Mouse (Mus musculus): ENCODE measurements at regions not wholly inside any gene's neighbourhood (a gene's known extent, or its start where the extent isn't known, plus 50 kb on each side); places are given as distances from the start of the nearest gene placed in this dataset.

- H3K36me3 ChIP-seq (ENCODE audit: insufficient read depth, low read length), result no peaks in the 10 kb centered on the region
- no peaks in the 10 kb centered on the region for H3K4me1 ChIP-seq (ENCODE audit: insufficient read depth, low read length)
- TF ChIP-seq CTCF (IDR thresholded peaks at IDR 0.05), result no peak
- no peak overlapping the region for H3K27ac ChIP-seq (ENCODE audit: low read depth, low read length)
- H3K27me3 ChIP-seq (ENCODE audit: insufficient read depth, low read length), result no peaks in the 10 kb centered on the region
- no peak overlapping the region for H3K4me3 ChIP-seq (ENCODE audit: low read depth, low read length)
- H3K9me3 ChIP-seq (ENCODE audit: low read length), result no peaks in the 10 kb centered on the region
- H3K9ac ChIP-seq (replicated peaks; ENCODE audit: low read length, poor library complexity, severe bottlenecking), result no peak overlapping the region
- no peak overlapping the region for H3K4me2 ChIP-seq (ENCODE audit: low read depth, low read length, poor library complexity, severe bottlenecking)
- no peak for DNase-seq (ENCODE audit: low spot score)
- no peak for ATAC-seq (ENCODE audit: low FRiP score)
These were observed 101.3 kb upstream of the Ccdc85a start for GRCm38 (mm10) chr11:28685407-28685806.

- ATAC-seq (ENCODE audit: low FRiP score), result no peak
- Histone ChIP-seq H3K9ac (replicated peaks; ENCODE audit: low read length, poor library complexity, severe bottlenecking) (no peak overlapping the region), H3K9me3 (ENCODE audit: low read length) (no peaks in the 10 kb centered on the region), H3K4me3 (ENCODE audit: low read depth, low read length) (no peak overlapping the region), H3K27me3 (ENCODE audit: insufficient read depth, low read length) (no peaks in the 10 kb centered on the region), H3K4me2 (ENCODE audit: low read depth, low read length, poor library complexity, severe bottlenecking) (no peak overlapping the region), H3K36me3 (ENCODE audit: insufficient read depth, low read length) (no peaks in the 10 kb centered on the region), H3K4me1 (ENCODE audit: insufficient read depth, low read length) (no peaks in the 10 kb centered on the region), H3K27ac (ENCODE audit: low read depth, low read length) (no peak overlapping the region)
- WGBS, result 58% methylated on average over 3 of the region's 3 CpGs
- TF ChIP-seq CTCF (IDR thresholded peaks at IDR 0.05), result no peak
- no peak for DNase-seq (ENCODE audit: low spot score)
These were observed 97.2 kb upstream of the Ccdc85a start for GRCm38 (mm10) chr11:28681311-28681710.

GRCm38 (mm10) chr11:28670765-28671164 is 86.6 kb upstream of the Ccdc85a start:
- Histone ChIP-seq H3K27me3 (ENCODE audit: insufficient read depth, low read length) (no peaks in the 10 kb centered on the region), H3K9me3 (ENCODE audit: low read length) (no peaks in the 10 kb centered on the region), H3K4me1 (ENCODE audit: insufficient read depth, low read length) (no peaks in the 10 kb centered on the region), H3K36me3 (ENCODE audit: insufficient read depth, low read length) (no peaks in the 10 kb centered on the region), H3K9ac (replicated peaks; ENCODE audit: low read length, poor library complexity, severe bottlenecking) (no peak overlapping the region), H3K27ac (ENCODE audit: low read depth, low read length) (no peak overlapping the region), H3K4me3 (ENCODE audit: low read depth, low read length) (no peak overlapping the region), H3K4me2 (ENCODE audit: low read depth, low read length, poor library complexity, severe bottlenecking) (no peak overlapping the region)
- no peak for ATAC-seq (ENCODE audit: low FRiP score)
- TF ChIP-seq CTCF (IDR thresholded peaks at IDR 0.05), result no peak
- DNase-seq (ENCODE audit: low spot score), result no peak

- H3K4me2 ChIP-seq (ENCODE audit: low read depth, low read length, poor library complexity, severe bottlenecking), result no peak overlapping the region
- no peaks in the 10 kb centered on the region for H3K27me3 ChIP-seq (ENCODE audit: insufficient read depth, low read length)
- H3K9ac ChIP-seq (replicated peaks; ENCODE audit: low read length, poor library complexity, severe bottlenecking), result no peak overlapping the region
- DNase-seq (ENCODE audit: low spot score), result no peak
- H3K4me1 ChIP-seq (ENCODE audit: insufficient read depth, low read length), result no peaks in the 10 kb centered on the region
- TF ChIP-seq CTCF (IDR thresholded peaks at IDR 0.05), result no peak
- H3K9me3 ChIP-seq (ENCODE audit: low read length), result no peaks in the 10 kb centered on the region
- no peak overlapping the region for H3K4me3 ChIP-seq (ENCODE audit: low read depth, low read length)
- H3K27ac ChIP-seq (ENCODE audit: low read depth, low read length), result no peak overlapping the region
- no peak for ATAC-seq (ENCODE audit: low FRiP score)
- WGBS, result 93% methylated on average over 4 of the region's 4 CpGs
- no peaks in the 10 kb centered on the region for H3K36me3 ChIP-seq (ENCODE audit: insufficient read depth, low read length)
These were observed 85.2 kb upstream of the Ccdc85a start for GRCm38 (mm10) chr11:28669359-28669758.

GRCm38 (mm10) chr11:28660377-28660776 is 76.3 kb upstream of the Ccdc85a start:
- DNase-seq (ENCODE audit: low spot score) (no peak), ATAC-seq (ENCODE audit: low FRiP score) (no peak)
- Histone ChIP-seq H3K4me1 (ENCODE audit: insufficient read depth, low read length) (no peaks in the 10 kb centered on the region), H3K27ac (ENCODE audit: low read depth, low read length) (no peak overlapping the region), H3K4me3 (ENCODE audit: low read depth, low read length) (no peak overlapping the region), H3K4me2 (ENCODE audit: low read depth, low read length, poor library complexity, severe bottlenecking) (no peak overlapping the region), H3K9me3 (ENCODE audit: low read length) (no peaks in the 10 kb centered on the region), H3K36me3 (ENCODE audit: insufficient read depth, low read length) (no peaks in the 10 kb centered on the region), H3K27me3 (ENCODE audit: insufficient read depth, low read length) (no peaks in the 10 kb centered on the region), H3K9ac (replicated peaks; ENCODE audit: low read length, poor library complexity, severe bottlenecking) (no peak overlapping the region)
- no peak for TF ChIP-seq CTCF (IDR thresholded peaks at IDR 0.05)
- 63% methylated on average over 4 of the region's 4 CpGs for WGBS

GRCm38 (mm10) chr11:28655169-28655846 is 71.2 kb upstream of the Ccdc85a start:
- no peaks in the 10 kb centered on the region for H3K27me3 ChIP-seq (ENCODE audit: insufficient read depth, low read length)
- H3K4me2 ChIP-seq (ENCODE audit: low read depth, low read length, poor library complexity, severe bottlenecking), result no peak overlapping the region
- ATAC-seq (ENCODE audit: low FRiP score), result peak; percentile 85
- H3K9me3 ChIP-seq (ENCODE audit: low read length), result no peaks in the 10 kb centered on the region
- H3K27ac ChIP-seq (ENCODE audit: low read depth, low read length), result no peak overlapping the region
- no peaks in the 10 kb centered on the region for H3K36me3 ChIP-seq (ENCODE audit: insufficient read depth, low read length)
- no peaks in the 10 kb centered on the region for H3K4me1 ChIP-seq (ENCODE audit: insufficient read depth, low read length)
- no peak overlapping the region for H3K4me3 ChIP-seq (ENCODE audit: low read depth, low read length)
- no peak overlapping the region for H3K9ac ChIP-seq (replicated peaks; ENCODE audit: low read length, poor library complexity, severe bottlenecking)
- DNase-seq (ENCODE audit: low spot score), result peak; percentile 57
- 79% methylated on average over 12 of the region's 12 CpGs for WGBS
- TF ChIP-seq CTCF (IDR thresholded peaks at IDR 0.05), result no peak
